Mouse (Mus musculus) ES-E14 (cell line): ENCODE results near the gene Esx1.

Experiments used
- CHD2 ChIP-seq: IDR thresholded peaks from 2 replicates; pipeline ENCODE4 v1.6.1; 2014; ENCODE audit warnings: mild to moderate bottlenecking, low read depth, low read length, inconsistent platforms
- MAFK ChIP-seq: IDR thresholded peaks from 2 replicates; pipeline ENCODE4 v1.6.1; 2014; ENCODE audit warnings: mild to moderate bottlenecking, low read depth, low read length, inconsistent platforms; ENCODE audit not compliant: insufficient read depth
- ZC3H11A ChIP-seq: IDR thresholded peaks from 2 replicates; pipeline ENCODE4 v1.6.1; 2012; ENCODE audit warnings: low read depth, mild to moderate bottlenecking, inconsistent platforms, low read length, borderline replicate concordance

- no peak for TF ChIP-seq ZC3H11A
- no peak for TF ChIP-seq MAFK
- no peak for TF ChIP-seq CHD2
Measured at GRCm38 (mm10) chrX:137118097-137118746, 3.7 kb downstream of the Esx1 start.
